Mouse (Mus musculus): ENCODE measurements around the gene Tlx2.

Gene Tlx2

DNA sequence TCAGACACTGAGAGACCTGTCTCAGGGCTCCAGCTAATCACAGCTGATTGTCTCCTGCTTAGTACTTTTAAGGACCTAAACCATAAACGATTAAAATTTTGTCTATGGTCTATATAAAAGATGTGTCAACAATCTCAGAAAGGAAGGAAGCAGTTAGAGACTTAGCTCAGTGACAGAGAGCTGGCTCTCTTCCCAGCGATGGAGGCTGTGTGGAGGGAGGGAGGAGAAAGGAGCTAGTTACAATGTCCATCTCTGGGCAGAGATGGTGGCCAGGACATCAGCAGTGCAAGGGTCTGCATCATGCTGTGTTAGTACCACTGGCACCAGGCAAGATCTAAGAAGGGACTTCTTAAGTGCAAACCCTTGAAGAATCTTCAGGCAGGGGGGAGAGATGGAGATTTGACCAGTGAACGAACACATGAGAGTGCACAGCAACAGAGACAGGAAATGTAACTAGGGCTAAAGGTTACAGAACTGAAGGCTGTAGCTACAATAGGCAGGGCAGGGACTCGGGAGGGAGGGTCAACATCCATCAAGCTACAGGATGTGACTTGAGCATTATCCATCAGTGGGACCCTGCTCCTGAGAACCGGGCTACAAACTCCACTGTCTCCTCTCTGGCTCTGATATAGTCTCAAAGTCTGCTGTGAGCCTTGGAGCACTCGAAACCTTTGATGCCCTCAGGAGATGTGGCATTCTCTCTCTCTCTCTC, 22.5 kb upstream of the Tlx2 start:
- in situ Hi-C loops (cut with MboI; ENCODE audit: low sequenced_read_pairs): no loop called here

- in situ Hi-C loops (cut with MboI; ENCODE audit: low sequenced_read_pairs): no loop called here
Observed at GRCm38 (mm10) chr6:83087926-83088260, 17.8 kb upstream of the Tlx2 start.

- in situ Hi-C loops (cut with MboI; ENCODE audit: low sequenced_read_pairs): no loop called here
Observed at GRCm38 (mm10) chr6:83087205-83087925, 17.3 kb upstream of the Tlx2 start.

DNA sequence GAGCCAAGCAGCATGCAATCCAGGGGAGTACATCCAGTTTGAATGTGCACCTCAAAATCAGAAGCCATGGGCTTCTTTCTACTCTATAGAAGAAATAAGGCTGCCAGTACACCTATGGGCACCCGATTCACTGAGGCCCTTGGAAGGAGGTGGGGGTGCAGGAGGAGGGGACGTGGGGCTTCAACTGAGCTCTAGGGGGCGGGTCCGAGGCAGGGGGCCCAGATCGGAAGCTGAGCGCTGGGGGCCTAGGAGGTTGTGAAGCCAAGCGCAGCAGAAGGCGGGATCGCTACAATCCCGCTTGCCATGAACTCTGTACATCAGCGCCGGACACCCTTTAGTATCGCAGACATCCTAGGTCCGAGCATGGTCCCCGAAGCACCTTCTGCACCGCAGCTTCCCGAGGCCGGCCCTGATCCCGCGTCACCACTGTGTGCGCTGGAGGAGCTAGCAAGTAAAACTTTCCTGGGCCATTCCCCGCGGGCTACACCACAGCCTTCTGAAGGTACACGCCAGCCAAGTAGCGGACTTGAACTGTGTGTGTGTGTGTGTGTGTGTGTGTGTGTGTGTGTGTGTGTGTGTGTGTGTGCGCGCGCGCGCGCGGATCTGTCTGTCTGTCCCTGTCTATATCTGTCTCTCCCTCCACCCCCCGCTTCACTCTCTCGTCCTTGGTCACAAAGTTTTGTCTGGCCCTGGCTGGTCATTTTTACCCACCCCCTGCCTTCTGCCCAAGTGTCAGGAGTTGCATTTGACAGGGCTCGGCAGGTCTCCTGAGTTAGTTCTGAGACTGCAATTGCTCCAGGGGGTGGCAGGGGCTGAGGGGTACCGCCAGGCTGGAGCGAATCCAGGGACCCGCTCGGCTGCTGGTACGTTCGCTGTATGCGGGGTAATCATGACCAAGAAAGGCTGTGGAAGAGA, 16.3 kb upstream of the Tlx2 start, which contains the start of gene Lbx2:
TSS of gene Lbx2 (plus strand) at position 247 of the 915 bp plus-strand sequence.
- in situ Hi-C loops (cut with MboI; ENCODE audit: low sequenced_read_pairs): no loop called here

- in situ Hi-C loops (cut with MboI; ENCODE audit: low sequenced_read_pairs): no loop called here
Observed at GRCm38 (mm10) chr6:83084477-83084876, 14.4 kb upstream of the Tlx2 start.

DNA sequence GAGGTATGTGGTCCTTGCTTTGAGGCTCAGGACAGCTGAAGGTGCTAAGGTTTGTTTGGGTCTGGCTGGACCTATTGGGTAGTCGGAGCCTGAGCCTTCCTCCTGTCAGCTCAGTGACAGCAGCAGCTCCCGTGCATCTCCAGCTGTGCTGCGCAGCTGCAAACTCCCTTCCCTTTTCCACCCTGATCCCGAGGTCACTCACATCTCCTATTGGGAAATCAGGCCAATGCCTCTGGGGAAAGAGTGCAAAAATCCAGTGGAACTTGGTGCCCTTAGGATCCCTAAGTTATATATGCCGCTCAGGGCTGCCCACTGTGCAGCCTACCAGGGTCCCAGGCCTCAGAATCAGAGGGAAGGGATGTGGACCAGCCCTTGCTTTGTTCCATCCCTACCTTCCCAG, 13.4 kb upstream of the Tlx2 start:
- in situ Hi-C loops (cut with MboI; ENCODE audit: low sequenced_read_pairs): no loop called here

- in situ Hi-C loops (cut with MboI; ENCODE audit: low sequenced_read_pairs): no loop called here
Observed at GRCm38 (mm10) chr6:83080210-83080609, 10.1 kb upstream of the Tlx2 start.

GRCm38 (mm10) chr6:83078324-83078858, 8.3 kb upstream of the Tlx2 start:
- in situ Hi-C loops (cut with MboI; ENCODE audit: low sequenced_read_pairs): no loop called here

DNA sequence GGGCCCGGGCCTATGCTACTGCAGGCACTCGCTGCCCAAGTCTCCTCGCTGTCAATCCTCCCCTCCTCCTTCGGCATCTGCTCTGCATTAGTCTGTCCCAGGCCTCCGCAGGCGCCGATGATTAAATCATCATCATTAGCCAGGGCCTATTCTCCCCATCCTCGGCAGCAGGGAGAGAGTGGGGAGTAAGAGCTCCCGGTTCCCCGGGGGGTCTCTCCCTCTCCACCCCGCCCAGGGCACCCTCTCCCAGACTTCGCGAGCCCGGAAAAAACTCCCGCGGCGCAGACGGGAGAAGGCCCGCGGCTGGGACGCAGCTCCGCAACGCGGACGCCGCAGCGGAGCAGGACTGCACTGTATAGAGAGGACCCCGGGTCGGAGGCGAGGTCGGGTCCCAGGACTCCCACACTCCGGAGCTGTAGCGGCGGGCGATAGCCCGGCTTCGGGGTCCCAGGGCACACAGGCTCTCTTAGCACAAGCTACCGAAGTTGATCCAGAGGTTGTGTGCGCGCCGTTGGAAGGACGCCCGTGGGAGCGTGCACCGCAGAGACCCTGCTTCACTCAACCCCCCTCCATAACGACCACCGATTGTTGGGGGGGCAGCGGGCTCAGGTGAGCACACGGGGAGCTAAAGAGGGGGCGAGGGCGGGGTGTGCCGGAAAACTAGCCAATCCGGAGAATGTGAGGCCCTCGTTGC, 7.7 kb upstream of the Tlx2 start, which contains the start of gene Pcgf1:
TSS of gene Pcgf1 (plus strand) at position 240 of the 694 bp plus-strand sequence.
- in situ Hi-C loops (cut with MboI; ENCODE audit: low sequenced_read_pairs): no loop called here

DNA sequence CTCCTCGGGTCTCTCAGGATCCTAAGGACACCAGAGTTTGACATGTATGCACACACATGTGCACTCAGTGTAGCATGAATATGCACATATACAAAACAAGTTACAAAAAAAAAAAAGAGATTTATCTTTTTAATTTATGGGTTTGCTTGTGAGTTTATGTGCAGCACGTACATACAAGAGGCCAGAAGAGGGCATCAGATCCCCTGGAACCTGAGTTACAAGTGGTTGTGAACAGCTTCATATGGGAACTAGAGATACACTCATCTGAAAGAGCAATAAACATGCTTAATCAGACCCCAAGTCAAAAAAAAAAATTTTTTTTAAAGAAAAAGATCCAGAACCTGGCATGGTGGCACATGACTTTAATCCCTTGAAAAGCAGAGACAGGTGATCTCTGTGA, 4.9 kb upstream of the Tlx2 start:
- in situ Hi-C loops (cut with MboI; ENCODE audit: low sequenced_read_pairs): no loop called here

DNA sequence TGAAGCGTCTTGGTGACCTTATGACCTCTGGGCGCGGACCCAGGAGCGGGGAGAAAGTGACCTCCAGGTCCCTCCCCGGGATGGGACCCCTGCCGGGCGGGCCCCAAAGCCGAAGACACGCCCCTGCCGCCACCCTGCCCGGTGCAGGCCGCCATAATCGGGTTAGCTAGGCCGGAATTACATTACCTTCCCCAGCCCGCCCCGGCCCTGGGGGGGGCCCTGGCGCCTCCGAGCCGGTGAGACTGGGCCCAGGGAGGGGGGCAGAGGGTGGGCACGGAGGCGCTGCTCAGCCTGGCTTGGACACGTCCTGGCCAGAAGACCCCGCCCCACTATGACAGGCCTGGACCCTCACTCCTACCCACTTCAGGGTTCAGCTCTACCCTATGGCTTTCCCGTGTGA, 1.1 kb upstream of the Tlx2 start:
- in situ Hi-C loops (cut with MboI; ENCODE audit: low sequenced_read_pairs): no loop called here

DNA sequence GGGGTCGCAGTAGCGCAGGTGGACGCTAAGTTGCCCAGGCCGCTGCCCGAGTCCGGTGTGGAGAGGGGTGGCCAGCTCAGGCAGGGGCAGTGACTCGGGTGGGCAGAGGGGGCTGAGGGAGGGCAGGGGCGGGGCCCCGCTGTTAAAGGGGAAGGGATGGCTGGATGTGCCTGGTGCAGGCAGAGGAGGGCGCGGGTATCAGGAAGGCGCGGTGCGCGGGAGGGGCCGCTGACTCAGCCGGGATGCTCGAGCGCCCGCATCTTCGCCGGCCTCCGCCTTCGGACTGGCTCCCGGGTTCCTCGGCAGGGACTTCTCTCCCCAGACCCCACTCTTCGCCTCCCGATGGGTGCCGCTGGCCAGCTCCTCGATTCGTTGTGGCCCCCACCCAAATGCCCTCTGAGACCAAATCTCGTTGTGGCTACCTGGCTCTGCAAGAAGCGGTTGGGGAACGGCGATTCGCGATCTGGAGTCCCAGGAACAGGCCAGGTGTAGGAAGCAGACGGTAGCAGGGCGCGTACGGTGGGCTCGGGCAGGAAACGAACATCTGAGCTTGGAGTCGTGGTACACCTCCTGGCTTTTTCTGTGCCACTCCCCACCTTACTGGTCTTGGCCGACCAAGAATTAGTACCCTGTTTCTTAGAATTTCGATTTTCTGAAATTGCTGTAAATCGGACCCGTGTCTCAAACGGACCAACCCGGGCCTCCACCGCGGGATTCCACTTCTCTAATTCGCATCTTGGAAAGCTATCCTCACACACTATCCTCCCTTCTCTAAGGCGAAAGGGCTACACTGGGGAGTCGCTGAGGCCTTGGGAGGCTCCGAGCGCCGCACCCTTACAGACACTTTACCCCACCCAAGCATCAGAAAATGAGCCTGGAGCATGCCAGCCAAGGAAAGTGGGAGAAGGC, 472 bp upstream of the Tlx2 start:
- in situ Hi-C loops (cut with MboI; ENCODE audit: low sequenced_read_pairs): no loop called here

DNA sequence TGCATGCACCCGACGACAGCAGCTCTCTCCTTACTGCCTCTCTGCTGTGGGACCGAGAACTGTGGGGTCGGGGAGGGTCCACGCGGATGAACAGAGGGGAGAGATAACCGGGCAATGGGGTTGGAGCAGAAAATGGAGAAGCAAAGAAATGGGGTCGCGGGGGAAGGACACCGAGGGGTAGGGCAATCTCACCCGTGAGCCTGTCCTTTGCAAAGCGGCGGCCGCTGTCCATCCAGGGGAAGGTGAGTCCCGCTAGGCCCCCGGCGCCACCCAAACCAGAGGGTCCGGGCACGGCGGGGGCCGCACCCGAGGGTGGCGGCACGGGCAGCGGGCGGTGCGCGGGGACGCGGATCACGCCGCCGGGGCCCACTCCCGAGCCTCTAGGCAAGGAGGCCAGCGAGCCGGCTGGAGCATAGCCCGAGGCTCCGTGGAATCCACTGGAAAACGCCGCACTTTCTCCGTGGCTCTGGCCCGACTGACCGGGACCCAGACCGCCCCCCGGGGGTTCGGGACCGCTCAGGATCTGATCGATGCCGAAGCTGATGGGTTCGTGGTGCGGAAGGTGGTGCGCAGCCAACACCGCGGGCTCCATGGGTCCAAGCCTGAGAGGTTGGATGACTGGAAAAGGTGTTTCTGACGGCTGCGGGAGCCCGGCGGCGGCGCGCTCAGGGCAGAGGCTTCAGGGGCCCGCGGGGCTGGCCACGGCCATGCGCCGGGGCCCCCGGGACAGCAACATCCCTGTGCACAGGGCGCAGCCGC, 426 bp downstream of the Tlx2 start:
- in situ Hi-C loops (cut with MboI; ENCODE audit: low sequenced_read_pairs): no loop called here

- in situ Hi-C loops (cut with MboI; ENCODE audit: low sequenced_read_pairs): no loop called here
Observed at GRCm38 (mm10) chr6:83068706-83069487, 1.2 kb downstream of the Tlx2 start.

DNA sequence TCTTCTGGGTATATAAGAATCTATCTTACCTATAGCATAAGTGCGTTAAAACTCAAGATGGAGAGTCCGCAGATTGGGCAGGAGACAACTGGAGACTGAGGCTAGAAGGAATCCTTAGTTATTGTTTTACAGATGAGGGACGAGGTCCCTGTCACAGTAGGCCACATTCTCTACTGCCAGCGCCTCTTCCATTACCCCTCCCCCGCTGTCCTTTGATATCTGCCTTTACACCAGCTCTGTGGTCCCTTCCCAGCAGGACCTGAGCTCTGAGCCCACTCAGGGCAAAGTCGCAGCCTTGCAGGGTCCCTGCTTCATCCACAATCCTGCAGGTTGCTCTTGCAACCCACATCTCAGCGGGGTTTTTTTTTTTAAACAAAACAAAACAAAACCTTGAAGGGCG, 1.9 kb downstream of the Tlx2 start:
- in situ Hi-C loops (cut with MboI; ENCODE audit: low sequenced_read_pairs): no loop called here

DNA sequence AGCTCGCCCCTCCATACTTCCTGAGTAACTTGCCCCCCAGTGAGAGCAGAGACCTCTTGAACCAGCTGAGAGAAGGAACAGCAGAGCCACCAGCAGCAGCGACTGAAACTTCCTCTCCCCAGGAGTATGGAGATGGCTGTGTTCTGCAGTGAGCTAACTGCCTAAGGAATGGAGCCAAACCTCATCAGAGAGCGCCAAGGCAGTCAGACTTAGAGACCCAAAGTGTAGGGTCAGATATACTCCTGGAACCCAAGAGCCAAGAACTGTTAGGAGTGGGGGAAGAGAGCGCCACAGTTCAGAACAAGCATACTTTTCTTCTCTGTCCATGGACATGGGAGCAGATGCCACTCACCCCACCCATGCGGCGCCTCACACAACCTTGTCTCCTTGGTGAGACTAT, 3.7 kb downstream of the Tlx2 start:
- in situ Hi-C loops (cut with MboI; ENCODE audit: low sequenced_read_pairs): no loop called here

GRCm38 (mm10) chr6:83065995-83066394, 4.1 kb downstream of the Tlx2 start:
- in situ Hi-C loops (cut with MboI; ENCODE audit: low sequenced_read_pairs): no loop called here

DNA sequence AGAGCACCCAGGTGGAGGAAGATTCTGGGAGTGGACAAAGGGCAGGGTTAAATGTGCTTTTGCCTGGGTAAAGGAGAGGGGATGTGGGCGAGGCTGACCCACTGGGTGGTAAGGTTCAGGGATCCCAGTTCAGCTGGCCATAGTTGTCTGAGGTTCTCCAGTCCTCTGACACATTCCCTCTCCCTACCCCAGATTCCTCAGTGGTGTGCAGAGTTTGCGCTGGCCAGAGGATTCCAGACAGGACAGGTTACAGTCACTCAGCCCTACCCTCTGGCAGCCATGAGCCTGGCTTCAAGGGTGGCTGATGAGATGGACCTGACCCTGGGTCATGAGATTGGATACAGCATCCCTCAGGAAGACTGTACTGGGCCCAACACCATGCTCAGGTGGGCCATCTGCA, 11.4 kb downstream of the Tlx2 start:
- in situ Hi-C loops (cut with MboI; ENCODE audit: low sequenced_read_pairs): loop anchor here (10.0 kb wide), 1 partner anchor 54 kb away; no protein-coding TSS in a partner anchor

All from CH12F3 (cell line).